Mouse (Mus musculus): ENCODE results near the gene Piwil4. TPM values are rescaled to one million over a fixed set of nuclear protein-coding genes. Genes with fewer than 3 reads are reported as not detected.
"Not testable (repeated sequence)": the region's sequence is repeated elsewhere in the genome, so short reads cannot be mapped to it uniquely, and the experiment has no call there.

The Piwil4 gene
- polyA plus RNA-seq, 1 experiment from 2014 or later = 0.19 TPM

- ATAC-seq (replicated peaks; ENCODE audit: low FRiP score) (no peak), DNase-seq (ENCODE audit: low spot score) (no peak)
- H3K4me3 ChIP-seq (ENCODE audit: low read depth, low read length) = no peak overlapping the region
- H3K4me2 ChIP-seq = no peak overlapping the region
- H3K27me3 ChIP-seq (replicated peaks; ENCODE audit: control insufficient read depth, insufficient read depth, low read length) = no peaks in the 10 kb centered on the region
- H3K36me3 ChIP-seq (ENCODE audit: control insufficient read depth, insufficient read depth, low read length) = no peaks in the 10 kb centered on the region
- H3K4me1 ChIP-seq (replicated peaks; ENCODE audit: control insufficient read depth, insufficient read depth, low read length) = no peaks in the 10 kb centered on the region
- no peaks in the 10 kb centered on the region for H3K9me3 ChIP-seq (ENCODE audit: control insufficient read depth, low read length)
- H3K27ac ChIP-seq (ENCODE audit: low read depth, low read length) = no peak overlapping the region
- 47% methylated on average over 14 of the region's 14 CpGs for WGBS
- H3K9ac ChIP-seq (ENCODE audit: low read depth, low read length) = no peak overlapping the region
Measured at GRCm38 (mm10) chr9:14717689-14718331, 22.7 kb downstream of the Piwil4 start.

- no peaks in the 10 kb centered on the region for H3K36me3 ChIP-seq (ENCODE audit: control insufficient read depth, insufficient read depth, low read length)
- no peak overlapping the region for H3K27ac ChIP-seq (ENCODE audit: low read depth, low read length)
- ATAC-seq (replicated peaks; ENCODE audit: low FRiP score) (no peak), DNase-seq (ENCODE audit: low spot score) (no peak)
- H3K4me3 ChIP-seq (ENCODE audit: low read depth, low read length) = no peak overlapping the region
- no peak overlapping the region for H3K9ac ChIP-seq (ENCODE audit: low read depth, low read length)
- no peaks in the 10 kb centered on the region for H3K9me3 ChIP-seq (ENCODE audit: control insufficient read depth, low read length)
- H3K27me3 ChIP-seq (replicated peaks; ENCODE audit: control insufficient read depth, insufficient read depth, low read length) = no peaks in the 10 kb centered on the region
- no peaks in the 10 kb centered on the region for H3K4me1 ChIP-seq (replicated peaks; ENCODE audit: control insufficient read depth, insufficient read depth, low read length)
- no peak overlapping the region for H3K4me2 ChIP-seq
- WGBS = 91% methylated on average over 15 of the region's 15 CpGs
Measured at GRCm38 (mm10) chr9:14715258-14715657, 25.3 kb downstream of the Piwil4 start.

- Histone ChIP-seq H3K9ac (ENCODE audit: low read depth, low read length) (no peak overlapping the region), H3K4me3 (ENCODE audit: low read depth, low read length) (no peak overlapping the region), H3K27ac (ENCODE audit: low read depth, low read length) (no peak overlapping the region), H3K4me1 (replicated peaks; ENCODE audit: control insufficient read depth, insufficient read depth, low read length) (no peaks in the 10 kb centered on the region), H3K9me3 (ENCODE audit: control insufficient read depth, low read length) (no peaks in the 10 kb centered on the region), H3K36me3 (ENCODE audit: control insufficient read depth, insufficient read depth, low read length) (no peaks in the 10 kb centered on the region), H3K4me2 (no peak overlapping the region), H3K27me3 (replicated peaks; ENCODE audit: control insufficient read depth, insufficient read depth, low read length) (no peaks in the 10 kb centered on the region)
- no peak for ATAC-seq (replicated peaks; ENCODE audit: low FRiP score)
- no peak for DNase-seq (ENCODE audit: low spot score)
- WGBS = 77% methylated on average over 3 of the region's 3 CpGs
Measured at GRCm38 (mm10) chr9:14710910-14711309, 29.6 kb downstream of the Piwil4 start.

GRCm38 (mm10) chr9:14705321-14706162 lies 35.0 kb downstream of the Piwil4 start:
- Histone ChIP-seq H3K27ac (ENCODE audit: low read depth, low read length) (no peak overlapping the region), H3K36me3 (ENCODE audit: control insufficient read depth, insufficient read depth, low read length) (no peaks in the 10 kb centered on the region), H3K4me3 (ENCODE audit: low read depth, low read length) (no peak overlapping the region), H3K9ac (ENCODE audit: low read depth, low read length) (no peak overlapping the region), H3K27me3 (replicated peaks; ENCODE audit: control insufficient read depth, insufficient read depth, low read length) (no peaks in the 10 kb centered on the region), H3K4me1 (replicated peaks; ENCODE audit: control insufficient read depth, insufficient read depth, low read length) (0 out of 2 replicates have a peak, but pooled peaks cover 2% of the 10 kb centered on the region), H3K4me2 (no peak overlapping the region), H3K9me3 (ENCODE audit: control insufficient read depth, low read length) (no peaks in the 10 kb centered on the region)
- WGBS = 67% methylated on average over 13 of the region's 13 CpGs
- no peak for DNase-seq (ENCODE audit: low spot score)
- ATAC-seq (replicated peaks; ENCODE audit: low FRiP score) = no peak

- not testable (repeated sequence) for H3K4me2 ChIP-seq; H3K9me3 ChIP-seq (ENCODE audit: control insufficient read depth, low read length); ATAC-seq (replicated peaks; ENCODE audit: low FRiP score); H3K4me3 ChIP-seq (ENCODE audit: low read depth, low read length); H3K27me3 ChIP-seq (replicated peaks; ENCODE audit: control insufficient read depth, insufficient read depth, low read length); H3K9ac ChIP-seq (ENCODE audit: low read depth, low read length); H3K4me1 ChIP-seq (replicated peaks; ENCODE audit: control insufficient read depth, insufficient read depth, low read length); DNase-seq (ENCODE audit: low spot score); H3K36me3 ChIP-seq (ENCODE audit: control insufficient read depth, insufficient read depth, low read length); H3K27ac ChIP-seq (ENCODE audit: low read depth, low read length)
- WGBS = 75% methylated on average over 1 of the region's 1 CpGs
Measured at GRCm38 (mm10) chr9:14700795-14701194, 39.7 kb downstream of the Piwil4 start.

GRCm38 (mm10) chr9:14699288-14699640 lies 41.3 kb downstream of the Piwil4 start:
- no peak overlapping the region for H3K4me3 ChIP-seq (ENCODE audit: low read depth, low read length)
- 0 out of 2 replicates have a peak, but pooled peaks cover 2% of the 10 kb centered on the region for H3K4me1 ChIP-seq (replicated peaks; ENCODE audit: control insufficient read depth, insufficient read depth, low read length)
- ATAC-seq (replicated peaks; ENCODE audit: low FRiP score) = no peak
- WGBS = 38% methylated on average over 7 of the region's 7 CpGs
- no peak for DNase-seq (ENCODE audit: low spot score)
- no peak overlapping the region for H3K27ac ChIP-seq (ENCODE audit: low read depth, low read length)
- no peak overlapping the region for H3K4me2 ChIP-seq
- no peaks in the 10 kb centered on the region for H3K9me3 ChIP-seq (ENCODE audit: control insufficient read depth, low read length)
- no peak overlapping the region for H3K9ac ChIP-seq (ENCODE audit: low read depth, low read length)
- H3K27me3 ChIP-seq (replicated peaks; ENCODE audit: control insufficient read depth, insufficient read depth, low read length) = no peaks in the 10 kb centered on the region
- H3K36me3 ChIP-seq (ENCODE audit: control insufficient read depth, insufficient read depth, low read length) = no peaks in the 10 kb centered on the region

- Histone ChIP-seq H3K27ac (ENCODE audit: low read depth, low read length) (no peak overlapping the region), H3K36me3 (ENCODE audit: control insufficient read depth, insufficient read depth, low read length) (no peaks in the 10 kb centered on the region), H3K4me1 (replicated peaks; ENCODE audit: control insufficient read depth, insufficient read depth, low read length) (0 out of 2 replicates have a peak, but pooled peaks cover 2% of the 10 kb centered on the region), H3K4me3 (ENCODE audit: low read depth, low read length) (no peak overlapping the region), H3K27me3 (replicated peaks; ENCODE audit: control insufficient read depth, insufficient read depth, low read length) (no peaks in the 10 kb centered on the region), H3K9ac (ENCODE audit: low read depth, low read length) (no peak overlapping the region), H3K4me2 (no peak overlapping the region), H3K9me3 (ENCODE audit: control insufficient read depth, low read length) (no peaks in the 10 kb centered on the region)
- WGBS = 54% methylated on average over 12 of the region's 12 CpGs
- peak; percentile 78 for DNase-seq (ENCODE audit: low spot score)
- ATAC-seq (replicated peaks; ENCODE audit: low FRiP score) = peak; percentile 72
Measured at GRCm38 (mm10) chr9:14698582-14699287, 41.8 kb downstream of the Piwil4 start.

GRCm38 (mm10) chr9:14697903-14698302 lies 42.6 kb downstream of the Piwil4 start:
- WGBS = 51% methylated on average over 4 of the region's 4 CpGs
- no peak for ATAC-seq (replicated peaks; ENCODE audit: low FRiP score)

More at GRCm38 (mm10) chr9:14697903-14698302, 42.6 kb downstream of the Piwil4 start:
- H3K4me1 ChIP-seq (replicated peaks; ENCODE audit: control insufficient read depth, insufficient read depth, low read length) = no peaks in the 10 kb centered on the region
- DNase-seq (ENCODE audit: low spot score) = no peak
- H3K9me3 ChIP-seq (ENCODE audit: control insufficient read depth, low read length) = no peaks in the 10 kb centered on the region
- H3K36me3 ChIP-seq (ENCODE audit: control insufficient read depth, insufficient read depth, low read length) = no peaks in the 10 kb centered on the region
- no peak overlapping the region for H3K4me3 ChIP-seq (ENCODE audit: low read depth, low read length)
- H3K4me2 ChIP-seq = no peak overlapping the region
- H3K27me3 ChIP-seq (replicated peaks; ENCODE audit: control insufficient read depth, insufficient read depth, low read length) = no peaks in the 10 kb centered on the region
- H3K27ac ChIP-seq (ENCODE audit: low read depth, low read length) = no peak overlapping the region
- H3K9ac ChIP-seq (ENCODE audit: low read depth, low read length) = no peak overlapping the region

Measured in liver, embryonic 11.5 days (tissue).